8 mouse cellular contexts compared by ENCODE assay signal in genomic region chr2:152029252-152030082, GRCm38 (mm10). TPM values are rescaled to one million over a fixed set of nuclear protein-coding genes. Genes with fewer than 3 reads are reported as not detected.
DNase-seq lines count a peak whose midpoint lies in the region; ATAC-seq lines count a peak whose summit lies in the region.

No protein-coding gene starts in this region.

- intact Hi-C loops in left cerebral cortex, postnatal 10 days (cut with DNase I) = loop anchor here (5.0 kb wide), 2 partner anchors 53 to 168 kb away; partner anchors contain the start of gene Scrt2

- WGBS in intestine, embryonic 14.5 days = under 1% methylated on average over 54 of the region's 54 CpGs

- H3K4me1 ChIP-seq in intestine, embryonic 14.5 days (replicated peaks; ENCODE audit: control insufficient read depth, insufficient read depth, low read length) = no peaks in the 10 kb centered on the region

- H3K4me3 ChIP-seq in intestine, embryonic 14.5 days (ENCODE audit: low read depth, low read length) = peak overlapping the region; percentile 54

- no peaks in the 10 kb centered on the region for H3K36me3 ChIP-seq in intestine, embryonic 14.5 days (ENCODE audit: control insufficient read depth, insufficient read depth, low read length)

- H3K9ac ChIP-seq in intestine, embryonic 14.5 days (ENCODE audit: low read length) = peak overlapping the region; percentile 49

- H3K9me3 ChIP-seq in intestine, embryonic 14.5 days (ENCODE audit: control insufficient read depth, low read length) = no peaks in the 10 kb centered on the region

- no peak overlapping the region for H3K27ac ChIP-seq in intestine, embryonic 14.5 days (ENCODE audit: low read depth)

- peaks cover 31% of the 10 kb centered on the region for H3K27me3 ChIP-seq in intestine, embryonic 14.5 days (replicated peaks; ENCODE audit: control insufficient read depth, insufficient read depth, low read length)

- ATAC-seq in intestine, embryonic 14.5 days (replicated peaks; ENCODE audit: low FRiP score, low TSS enrichment, low read depth) = peak; percentile 92
- ATAC-seq in megakaryocyte-erythroid progenitor cell, adult 5-6 weeks (replicated peaks; ENCODE audit: low FRiP score, low TSS enrichment, poor library complexity, severe bottlenecking) = peak; percentile 92

- peak; percentile 87 for DNase-seq in adrenal gland, adult 2 months
- DNase-seq in embryo, embryonic 11 days = peak; percentile 96
- DNase-seq in gastrocnemius, postnatal 25 days = peak; percentile 75
- peak; percentile 97 for DNase-seq in intestine, embryonic 14.5 days (ENCODE audit: low spot score)
- peak; percentile 84 to 90 for DNase-seq in left cerebral cortex, postnatal 10 days (ENCODE audit: extremely low spot score in 1 of 2, low spot score in 2 of 2)
- DNase-seq in right cerebral cortex, postnatal 14 days = peak; percentile 93
- DNase-seq in urinary bladder, postnatal 25 days (ENCODE audit: low spot score) = peak; percentile 91

- H3K4me2 ChIP-seq in intestine, embryonic 14.5 days (ENCODE audit: low read length) = peak overlapping the region; percentile 66

RNA-seq across cellular contexts. Expression of gene Slc52a3, which starts 33.2 kb away (rescaled TPM):
- total RNA-seq in adrenal gland, adult 2 months (2021) = 1 to 10 TPM; 3.1 to 5.4 TPM
- polyA plus RNA-seq in adrenal gland, adult 2 months (2012; rRNA removed) = 5.7 and 6.9 TPM in 2 replicates
- total RNA-seq in gastrocnemius, postnatal 25 days (2021) = under 1 TPM; 0.94 to 1.00 TPM
- polyA plus RNA-seq in intestine, embryonic 14.5 days (2014; fragmentation: Nextera tagmentation; extraction: Ambion mirVana) = 1.8 and 2.0 TPM in 2 replicates
- 1 to 10 TPM; 3.0 to 3.6 TPM for total RNA-seq in left cerebral cortex, postnatal 10 days (2021)
- 0.42 and 1.4 TPM in 2 replicates for total RNA-seq in megakaryocyte-erythroid progenitor cell, adult 5-6 weeks (2014; fragmentation: Nextera tagmentation)
- total RNA-seq in megakaryocyte-erythroid progenitor cell, adult 5-6 weeks (2017) = 0.34 and 0.80 TPM in 2 replicates

RNA-seq across cellular contexts. Expression of gene Fam110a, which starts 49.4 kb away (rescaled TPM):
- 10 to 100 TPM in 1 of 2 experiments, 1 to 10 TPM in 1; 8.5 to 11.3 TPM for total RNA-seq in adrenal gland, adult 2 months (2021)
- polyA plus RNA-seq in adrenal gland, adult 2 months (2012; rRNA removed) = 24.1 and 24.6 TPM in 2 replicates
- 1 to 10 TPM; 2.2 to 2.9 TPM for total RNA-seq in gastrocnemius, postnatal 25 days (2021)
- polyA plus RNA-seq in intestine, embryonic 14.5 days (2014; fragmentation: Nextera tagmentation; extraction: Ambion mirVana) = 22.8 and 24.8 TPM in 2 replicates
- 1 to 10 TPM; 6.8 to 7.8 TPM for total RNA-seq in left cerebral cortex, postnatal 10 days (2021)
- total RNA-seq in megakaryocyte-erythroid progenitor cell, adult 5-6 weeks (2014; fragmentation: Nextera tagmentation) = 3.7 and 9.1 TPM in 2 replicates
- total RNA-seq in megakaryocyte-erythroid progenitor cell, adult 5-6 weeks (2017) = 0.50 and 1.6 TPM in 2 replicates

RNA-seq across cellular contexts. Expression of gene Scrt2, which starts 51.9 kb away (rescaled TPM):
- total RNA-seq in adrenal gland, adult 2 months (2021) = under 1 TPM; 0.21 to 0.35 TPM
- polyA plus RNA-seq in adrenal gland, adult 2 months (2012; rRNA removed) = 0.27 and 0.36 TPM in 2 replicates
- not detected for total RNA-seq in gastrocnemius, postnatal 25 days (2021)
- 0.07 and 0.08 TPM in 2 replicates for polyA plus RNA-seq in intestine, embryonic 14.5 days (2014; fragmentation: Nextera tagmentation; extraction: Ambion mirVana)
- total RNA-seq in left cerebral cortex, postnatal 10 days (2021) = 1 to 10 TPM; 7.8 to 8.5 TPM
- not detected in 2 replicates for total RNA-seq in megakaryocyte-erythroid progenitor cell, adult 5-6 weeks (2014; fragmentation: Nextera tagmentation)
- total RNA-seq in megakaryocyte-erythroid progenitor cell, adult 5-6 weeks (2017) = not detected in 2 replicates

Comparison
In these comparisons a context has a peak if more than half of its experiments do, and no peak if none do; other contexts are left out.
1. RNA of gene Scrt2, which starts 51.9 kb away (total RNA-seq): 7.8 to 8.5 TPM in left cerebral cortex, postnatal 10 days; 0.21 to 0.35 TPM in adrenal gland, adult 2 months, not detected in gastrocnemius, postnatal 25 days and not detected in megakaryocyte-erythroid progenitor cell, adult 5-6 weeks; every median in the first group is over 4 times any median in the second.
2. Peak in every context shown above with its lines, with median percentiles within 50 percentile points of each other: DNase-seq.